Mouse (Mus musculus) cerebellum, adult 9-11 months (tissue): Measurements from ENCODE around the gene Tnip1.

Experiments
- DNase-seq: peaks from one replicate; pipeline ENCODE4 v3.0.0; 2022

The Tnip1 gene

DNA sequence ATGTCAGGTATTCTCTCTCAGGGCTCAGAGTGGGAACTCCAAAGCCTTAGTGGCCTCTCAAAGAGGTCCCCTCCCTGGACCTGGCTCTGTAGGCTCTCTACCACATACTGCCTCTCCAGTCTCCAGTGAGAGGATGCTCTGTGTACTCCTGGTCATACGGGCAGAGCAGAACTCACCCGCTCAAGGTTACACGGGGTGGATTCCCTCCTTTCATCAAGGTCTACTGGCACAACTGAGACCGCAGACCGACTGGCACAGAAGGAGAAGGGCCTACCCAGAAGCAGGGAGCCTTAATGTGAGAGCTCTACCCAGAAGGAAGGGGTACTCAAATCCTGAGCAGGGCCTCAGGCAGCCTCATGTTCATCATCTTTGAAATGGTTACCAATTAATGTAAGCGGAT lies 30.2 kb downstream of the Tnip1 start:
- DNase-seq: no peak

DNA sequence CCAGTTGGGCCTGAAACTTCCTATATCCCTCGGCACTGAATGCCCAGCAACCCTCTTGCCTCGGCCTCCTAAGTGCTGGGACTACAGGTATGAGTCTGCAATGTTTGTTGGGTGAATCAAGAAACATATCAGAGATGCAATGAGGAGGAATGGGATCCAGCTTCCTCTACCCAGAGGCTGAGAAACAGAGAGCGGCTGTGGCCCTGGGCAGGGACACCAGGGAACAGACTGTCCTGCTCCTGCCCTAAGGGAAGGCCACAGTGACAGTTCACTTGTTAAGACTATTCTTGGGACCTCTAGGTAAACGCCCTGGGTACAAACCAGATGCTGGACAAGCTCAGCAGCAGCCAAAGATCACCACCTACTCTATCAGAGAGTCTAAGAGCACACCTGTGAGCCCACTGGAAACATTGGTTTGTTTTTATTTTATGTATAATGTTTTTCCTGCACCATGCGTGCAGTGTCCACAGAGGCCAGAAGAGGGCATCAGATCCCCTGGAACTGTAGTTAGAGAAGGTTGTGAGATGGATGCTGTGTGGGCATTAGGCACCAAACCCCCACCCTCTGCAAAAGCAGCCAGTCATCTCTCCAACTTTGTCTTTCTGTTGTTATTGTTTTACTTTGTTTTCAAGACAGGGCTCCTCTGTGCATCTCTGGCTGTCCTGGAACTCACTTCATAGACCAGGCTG lies 31.2 kb downstream of the Tnip1 start:
- DNase-seq: no peak

DNA sequence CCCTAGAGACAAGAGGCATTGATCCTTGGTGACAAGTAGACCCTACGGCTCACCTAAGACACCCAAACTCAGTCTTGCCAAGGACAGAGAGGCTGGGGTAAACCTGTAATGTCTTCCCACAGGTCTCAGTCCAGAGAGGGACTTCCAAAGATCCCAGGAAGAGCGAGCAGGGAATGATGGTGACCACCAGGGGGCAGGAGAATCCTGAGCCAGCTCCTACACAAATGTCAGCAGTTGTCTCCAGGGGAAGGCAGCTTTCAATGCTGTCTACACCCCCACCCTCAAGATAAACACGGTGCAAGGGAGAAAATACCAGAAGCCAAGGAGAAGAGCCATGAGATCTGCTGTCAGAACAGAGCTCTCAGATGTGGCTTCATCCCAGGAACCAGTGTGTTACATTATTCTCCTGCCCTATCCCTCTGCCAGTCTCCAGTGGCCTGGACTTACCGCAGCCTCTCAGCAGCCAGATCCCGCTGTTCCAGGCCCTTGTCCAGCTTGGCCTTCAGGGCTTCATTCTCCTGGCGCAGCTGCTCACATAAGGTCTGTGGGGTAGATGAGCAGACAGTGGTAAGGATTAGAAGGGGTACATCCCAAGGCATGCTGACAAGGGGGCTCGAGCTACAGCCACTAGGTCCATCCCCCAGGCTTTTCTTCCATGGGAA lies 32.3 kb downstream of the Tnip1 start:
- DNase-seq: peak; percentile 57

DNA sequence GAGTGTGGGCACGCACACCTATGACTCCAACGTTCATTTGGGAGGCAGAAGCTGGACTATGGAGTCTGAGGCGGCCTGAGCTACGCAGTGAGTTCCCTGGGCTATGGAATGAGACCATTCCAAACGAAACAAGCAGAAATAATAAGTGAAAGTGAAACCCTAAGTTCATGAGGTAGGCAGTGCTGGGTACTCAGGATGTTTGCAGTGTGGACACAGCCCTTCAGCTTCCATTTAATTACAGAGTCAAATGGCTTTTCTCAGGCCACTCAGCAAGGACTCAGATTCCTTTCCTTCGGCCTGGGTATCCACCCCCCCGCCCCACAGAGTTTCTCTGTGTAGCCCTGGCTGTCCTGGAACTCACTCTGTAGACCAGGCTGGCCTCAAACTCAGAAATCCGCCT lies 33.0 kb downstream of the Tnip1 start:
- no peak for DNase-seq

DNA sequence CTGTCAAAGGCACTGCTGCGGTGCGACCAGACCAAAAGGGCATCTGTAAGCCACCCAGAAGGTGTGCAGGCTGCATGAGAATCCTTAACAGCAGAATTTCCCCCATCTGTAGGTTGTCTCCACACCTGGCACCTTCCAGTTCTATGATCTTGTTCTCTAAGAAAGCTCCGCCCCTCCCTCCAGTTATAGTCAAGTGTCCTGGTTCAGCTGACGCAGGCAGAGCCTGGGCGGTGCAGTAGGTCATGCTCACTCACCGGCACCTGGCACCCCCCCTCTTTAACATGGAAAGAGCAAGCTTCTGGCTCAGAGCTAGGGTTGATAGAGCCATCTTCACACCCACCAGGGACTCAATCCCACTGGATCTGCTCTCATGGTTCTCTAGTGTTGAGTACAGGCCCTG lies 33.4 kb downstream of the Tnip1 start:
- no peak for DNase-seq

DNA sequence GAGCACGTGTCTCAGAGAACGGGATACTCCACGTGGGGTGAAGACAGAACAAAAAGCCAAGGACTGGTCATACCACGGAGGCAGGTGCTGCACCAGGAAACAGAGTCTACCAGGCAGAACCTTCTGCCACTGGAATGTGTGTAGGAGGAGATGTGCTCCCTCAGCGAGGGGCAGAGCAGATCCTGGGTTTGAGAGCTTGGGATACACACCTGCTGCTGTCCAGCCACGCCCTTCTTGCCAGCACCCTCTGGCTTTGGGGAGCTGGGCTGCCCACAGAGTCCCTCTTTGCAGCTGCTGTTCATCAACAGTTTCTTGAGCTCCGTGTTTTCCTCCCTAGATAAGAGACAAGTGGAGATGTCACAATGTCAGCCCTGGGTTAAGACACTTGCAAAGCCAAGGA lies 33.8 kb downstream of the Tnip1 start:
- no peak for DNase-seq

DNA sequence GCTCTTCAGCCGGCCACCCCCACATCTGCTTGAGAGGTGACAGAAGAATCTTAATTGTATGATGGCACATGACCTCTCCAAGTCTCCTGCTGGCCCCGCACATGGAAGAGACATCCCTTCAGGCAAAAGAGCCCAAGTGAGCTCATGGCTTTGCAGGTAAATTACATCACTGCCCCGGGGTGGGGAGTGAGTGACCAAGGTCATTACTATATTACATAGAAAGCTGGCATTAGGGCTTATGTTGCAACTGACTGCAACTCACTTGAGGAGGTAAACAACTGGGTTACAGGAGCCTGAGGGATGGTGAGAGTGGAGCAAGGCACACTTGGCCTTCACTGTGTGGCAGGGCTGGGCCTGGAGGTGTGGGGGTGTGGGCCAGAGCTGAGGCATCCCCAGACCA lies 34.5 kb downstream of the Tnip1 start:
- DNase-seq: no peak

DNA sequence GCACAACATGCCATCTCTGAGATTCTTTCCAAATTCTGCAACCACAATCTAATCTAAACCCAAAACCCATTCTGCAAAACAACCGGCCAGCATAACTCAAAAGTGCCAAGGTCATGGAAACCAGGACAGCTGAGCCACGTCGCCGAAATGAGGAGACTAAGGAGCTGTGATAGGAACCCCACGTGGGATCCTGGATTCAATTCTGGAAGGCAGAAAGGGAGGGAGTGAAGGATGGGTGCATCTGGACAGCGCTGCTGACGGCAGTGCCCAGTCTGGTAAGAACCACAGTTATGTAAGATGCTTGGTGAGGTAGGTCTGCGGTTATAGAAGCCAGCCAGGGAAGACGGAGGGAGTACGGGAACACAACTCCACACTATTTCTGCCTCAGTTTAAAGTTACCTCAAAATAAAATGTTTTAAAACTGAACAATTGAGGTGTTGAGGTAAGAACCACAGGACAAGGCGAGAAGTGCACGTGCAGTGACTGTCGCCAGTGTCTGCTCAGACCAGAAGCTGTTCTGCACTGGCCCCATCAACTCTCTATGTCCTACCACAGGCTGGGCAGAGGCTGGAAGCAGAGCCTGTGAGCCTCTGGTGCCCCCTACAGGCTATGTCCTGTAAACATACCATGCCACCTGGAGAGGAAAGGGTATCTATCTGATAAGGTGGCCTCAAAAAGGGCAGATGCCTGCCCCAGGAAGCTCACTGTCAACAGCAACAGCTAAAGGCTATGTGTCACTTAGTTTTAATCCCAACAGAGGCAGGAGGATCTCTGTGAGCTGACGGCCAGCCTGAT lies 35.2 kb downstream of the Tnip1 start:
- DNase-seq: peak; percentile 63

DNA sequence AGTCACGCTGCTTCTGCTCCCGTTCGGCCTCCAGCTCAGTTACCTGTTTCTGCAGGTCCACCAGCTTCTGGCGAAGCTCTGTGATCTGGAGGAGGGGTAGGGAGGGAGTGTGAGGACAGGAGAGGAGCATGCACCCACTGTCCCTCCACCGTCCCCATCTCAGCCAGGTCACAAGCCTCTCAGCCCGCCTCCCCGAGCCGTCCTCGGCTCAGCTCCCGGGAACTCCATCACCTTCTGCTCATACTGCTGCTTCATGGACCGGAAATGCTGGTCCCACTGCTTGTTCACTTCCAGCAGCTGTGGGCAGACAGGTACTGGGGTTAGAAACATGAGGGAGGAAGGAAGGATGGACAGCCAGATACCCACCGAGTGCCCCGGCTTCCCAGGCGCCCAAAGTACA lies 38.6 kb downstream of the Tnip1 start:
- DNase-seq: no peak

DNA sequence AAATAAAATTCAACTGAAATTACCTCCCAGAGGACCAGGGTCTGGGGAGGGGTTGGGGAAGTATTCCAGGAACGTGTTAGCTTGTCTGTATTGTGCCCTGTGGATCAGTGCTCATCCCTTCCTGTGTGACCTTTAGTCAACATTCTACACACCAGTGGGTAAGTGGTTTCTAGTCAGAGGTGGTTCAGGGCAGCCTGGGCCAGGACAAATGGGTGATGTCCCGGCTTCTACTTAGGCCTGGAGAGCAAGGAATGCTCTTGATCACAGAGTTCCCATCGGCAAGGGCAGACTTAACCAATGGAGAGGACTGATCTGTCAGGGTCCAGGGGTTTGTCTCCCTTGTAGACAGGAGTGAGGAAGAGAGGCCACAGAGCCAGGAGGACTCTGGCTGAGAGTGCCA lies 40.2 kb downstream of the Tnip1 start:
- DNase-seq: no peak

DNA sequence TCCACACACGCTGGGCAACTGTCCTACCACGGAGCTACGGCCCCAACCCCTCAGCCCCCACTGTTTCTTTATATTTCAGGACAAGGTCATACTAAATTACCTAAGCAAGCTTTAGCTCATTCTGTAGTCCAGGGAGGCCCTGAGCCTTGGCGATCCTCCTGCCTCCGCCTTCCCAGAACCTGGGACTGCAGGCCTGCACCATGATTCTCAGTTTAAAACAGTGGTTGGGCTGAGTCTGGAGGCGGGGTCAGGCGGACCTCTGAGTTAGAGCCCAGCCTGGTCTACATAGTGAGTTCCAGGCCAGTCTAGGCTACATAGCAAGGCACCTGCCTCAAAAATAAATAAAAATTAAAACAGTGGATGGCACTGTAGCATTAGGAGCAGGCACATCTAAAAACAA lies 40.9 kb downstream of the Tnip1 start:
- DNase-seq: no peak

DNA sequence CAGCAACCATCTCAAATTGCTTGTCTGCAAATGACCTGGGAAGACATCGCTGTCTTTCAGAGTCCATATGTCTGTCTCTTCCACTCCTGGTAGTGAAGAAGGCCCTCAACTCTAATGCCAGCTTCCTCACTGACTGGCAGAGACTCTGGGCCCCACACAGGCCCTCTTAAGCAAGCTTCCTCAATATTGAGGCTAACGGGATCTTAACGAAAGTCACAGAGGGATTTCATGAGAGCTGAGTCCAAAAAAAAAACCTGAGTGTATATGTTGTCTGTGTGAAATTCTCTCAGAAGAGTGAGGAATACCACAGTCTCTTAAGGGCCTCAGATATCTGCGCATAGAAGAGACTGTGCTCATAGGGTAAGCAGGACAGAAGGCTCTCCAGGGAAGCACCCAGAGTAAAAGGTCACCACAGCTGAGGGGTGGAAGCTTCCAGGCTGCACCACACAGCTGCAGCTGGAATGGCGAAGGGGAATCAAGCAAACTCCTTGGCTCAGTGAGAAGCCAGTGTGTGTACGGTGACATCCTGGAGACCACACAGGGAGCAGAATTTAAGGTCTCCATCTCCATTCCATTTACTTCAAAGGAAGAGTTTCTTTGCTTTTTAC lies 41.6 kb downstream of the Tnip1 start:
- no peak for DNase-seq

DNA sequence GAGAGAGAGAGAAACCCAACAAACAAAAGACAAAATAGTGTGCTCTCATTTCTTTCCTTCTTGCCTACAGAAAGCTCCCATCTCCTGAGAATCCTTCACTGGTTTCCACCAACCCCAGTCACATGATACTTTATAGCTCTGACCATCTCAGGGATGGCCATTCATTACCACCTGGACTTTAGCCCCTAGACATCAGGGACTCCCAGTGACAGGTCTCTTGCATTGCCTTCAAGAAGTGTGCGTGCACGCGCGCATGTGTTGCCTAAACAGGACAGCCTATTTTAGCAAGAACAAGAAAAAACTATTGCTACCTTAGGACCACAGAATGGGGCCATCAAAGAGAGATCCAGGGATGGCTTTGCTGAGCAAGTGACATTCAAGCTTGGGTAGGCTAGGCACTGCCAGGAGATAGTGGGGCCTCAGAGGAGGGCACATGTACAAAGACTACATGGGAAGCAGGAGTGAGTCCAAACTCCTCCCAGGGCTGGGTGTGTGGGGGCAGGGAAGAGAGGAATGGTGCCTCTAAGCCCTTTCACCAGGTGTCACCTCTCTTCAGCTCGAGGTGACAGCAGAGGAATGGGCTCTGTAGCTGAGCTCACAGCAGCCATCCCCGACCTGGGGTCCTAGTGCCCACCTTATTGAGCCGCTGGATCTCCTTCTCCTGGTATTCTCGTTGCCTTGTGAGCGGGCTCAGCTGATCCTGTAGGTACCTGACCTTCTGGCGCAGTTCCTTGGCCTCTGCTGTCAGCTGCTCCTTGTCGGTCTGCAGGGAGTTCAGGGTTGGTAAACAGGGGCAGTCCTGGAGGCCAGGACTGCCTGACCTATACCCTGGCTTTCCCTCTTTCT lies 42.4 kb downstream of the Tnip1 start:
- no peak for DNase-seq

DNA sequence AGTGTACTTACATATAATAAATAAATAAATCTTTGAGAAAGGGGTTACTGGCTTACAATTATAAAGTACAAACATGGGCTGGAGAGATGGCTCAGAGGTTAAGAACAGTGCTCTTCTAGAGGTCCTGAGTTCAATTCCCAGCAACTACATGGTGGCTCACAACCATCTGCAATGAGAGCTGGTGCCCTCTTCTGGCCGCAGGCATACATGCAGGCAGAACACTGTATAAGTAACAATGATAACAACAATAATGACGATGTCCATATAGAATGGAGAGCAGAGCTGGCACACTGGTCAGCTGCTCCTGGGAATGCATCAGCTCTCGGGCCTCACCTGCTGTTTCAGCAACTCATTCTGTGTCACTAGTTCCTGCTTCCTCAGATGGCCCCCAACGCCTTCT lies 44.4 kb downstream of the Tnip1 start:
- no peak for DNase-seq

DNA sequence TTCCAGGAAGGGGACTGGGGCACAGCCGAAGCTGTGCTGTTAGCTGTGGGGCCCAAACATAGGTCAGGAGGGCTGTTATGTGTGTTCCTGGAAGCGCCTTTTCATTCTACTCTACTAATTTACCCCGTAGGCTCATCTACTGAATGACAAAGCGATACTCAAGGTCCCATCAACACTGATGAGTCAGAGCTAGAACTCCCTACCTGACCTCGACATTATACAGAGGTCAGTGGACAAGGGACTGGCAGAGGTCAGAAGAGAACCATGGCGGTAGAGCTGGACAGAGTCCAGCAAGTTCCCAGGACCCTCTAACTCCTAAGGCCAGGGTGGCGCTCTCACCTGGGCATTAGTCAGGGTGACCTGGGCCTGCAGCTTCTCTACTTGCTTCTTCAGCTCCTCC lies 45.3 kb downstream of the Tnip1 start:
- no peak for DNase-seq

DNA sequence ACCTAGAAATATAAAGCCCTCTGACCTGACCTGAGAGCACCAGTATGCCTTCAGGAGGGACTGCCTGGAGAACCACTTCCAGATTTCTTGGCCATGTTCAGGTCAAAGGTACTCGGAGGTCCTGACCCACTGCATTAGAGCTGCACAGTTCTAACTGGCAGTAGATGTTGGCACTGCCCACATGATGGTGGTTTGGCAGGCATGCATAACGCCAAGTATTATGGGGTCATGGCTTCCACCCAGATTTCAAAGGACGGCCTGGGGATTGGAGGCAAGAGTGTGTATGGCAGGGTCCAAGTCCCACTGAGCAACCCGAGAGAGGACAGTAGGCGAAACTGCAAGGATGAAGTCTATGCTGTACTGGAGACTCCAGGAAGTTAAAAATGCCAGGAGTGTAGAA lies 48.9 kb downstream of the Tnip1 start:
- no peak for DNase-seq

DNA sequence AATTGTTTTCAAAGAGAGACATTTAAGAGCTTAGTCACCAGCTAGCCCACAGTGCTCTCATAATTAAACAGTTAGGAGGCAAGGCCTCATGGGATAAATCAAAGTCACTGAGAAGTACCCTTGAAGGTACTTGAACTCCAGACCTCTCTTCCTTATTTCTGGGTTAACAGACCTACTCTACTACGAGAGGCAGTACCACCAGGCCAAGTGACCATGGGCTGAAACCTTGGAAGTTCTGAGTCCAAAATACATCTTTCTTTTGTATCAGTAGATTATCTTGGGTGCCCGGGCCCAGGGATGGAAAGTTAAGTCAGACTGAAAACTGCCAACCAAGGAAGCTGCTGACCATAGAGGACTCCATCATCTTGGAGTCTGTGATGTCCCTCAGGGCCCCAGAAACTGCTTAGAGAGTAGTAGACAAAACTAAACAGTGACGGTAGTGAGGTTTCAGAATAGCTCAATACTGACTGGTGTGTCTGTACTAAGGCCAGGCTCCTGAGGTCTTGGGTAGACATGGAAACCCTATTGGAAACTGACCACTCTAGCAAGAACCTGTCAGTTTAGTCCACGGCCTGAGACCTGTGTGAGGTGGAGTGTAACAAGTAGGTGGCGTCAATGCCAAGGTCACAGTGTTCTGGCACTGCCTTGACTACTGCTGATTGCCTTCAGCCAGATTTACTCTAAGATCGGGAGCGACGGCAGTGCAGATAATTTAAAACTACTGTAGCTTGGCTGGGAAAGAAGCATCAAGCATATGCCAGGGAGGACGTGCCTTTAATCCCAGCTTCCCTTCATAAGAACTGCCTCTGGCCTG lies 50.0 kb downstream of the Tnip1 start:
- DNase-seq: no peak

DNA sequence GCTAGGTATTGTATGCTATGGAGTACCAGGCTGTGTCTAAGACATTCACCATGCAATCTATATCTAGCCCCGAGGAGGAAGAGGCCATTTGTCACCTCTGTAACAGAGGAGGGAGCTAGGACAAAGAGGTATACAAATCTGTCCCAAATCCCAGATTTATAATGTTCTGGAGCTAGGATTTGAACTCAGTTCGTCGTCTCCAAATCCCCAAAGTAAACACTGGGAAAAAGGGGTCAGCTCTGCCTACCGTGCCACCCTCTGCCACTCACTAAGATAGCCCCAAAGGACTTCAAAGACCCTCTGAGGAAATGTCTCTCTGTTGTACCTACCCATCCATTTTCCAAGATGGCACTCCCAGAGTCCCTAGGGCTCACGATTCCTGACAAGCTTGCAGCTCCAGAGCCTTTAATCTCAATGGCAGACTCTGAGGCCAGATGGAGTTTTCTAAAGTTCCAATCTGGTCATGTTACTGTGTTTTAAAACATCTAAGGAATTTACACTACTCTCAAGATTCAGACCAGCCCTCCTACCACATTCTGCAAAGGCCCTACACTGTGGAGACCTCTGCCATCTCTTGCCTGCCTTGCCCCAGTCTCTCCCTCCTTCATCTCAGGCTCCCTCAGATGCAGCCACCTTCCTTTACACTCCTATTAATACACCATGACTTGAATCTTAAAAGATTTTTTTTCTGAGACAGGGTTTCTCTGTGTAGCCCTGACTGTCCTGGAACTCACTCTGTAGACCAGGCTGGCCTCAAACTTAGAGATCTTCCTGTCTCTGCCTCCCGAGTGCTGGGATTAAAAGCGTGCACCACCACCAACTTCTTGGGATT lies 50.8 kb downstream of the Tnip1 start:
- DNase-seq: no peak

DNA sequence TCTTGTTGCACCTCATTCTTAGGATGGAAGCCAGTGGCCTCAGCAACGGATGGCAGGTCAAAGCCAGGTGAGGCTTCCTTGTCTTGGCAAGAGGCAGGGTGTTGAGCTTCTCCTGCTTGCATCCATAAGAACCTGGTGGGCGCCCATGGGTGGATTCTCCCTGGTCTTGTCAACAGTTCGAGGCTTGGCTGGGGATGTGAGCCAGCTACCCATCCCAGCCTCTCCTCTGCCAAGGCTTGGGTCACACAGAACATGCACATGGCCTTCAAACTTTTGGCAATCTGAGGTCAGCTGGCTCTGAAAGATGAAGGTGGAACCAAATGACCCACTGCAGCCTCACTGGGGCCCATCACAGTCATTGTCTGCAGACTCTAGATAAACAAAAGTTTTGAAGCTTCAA lies 51.5 kb downstream of the Tnip1 start:
- no peak for DNase-seq

DNA sequence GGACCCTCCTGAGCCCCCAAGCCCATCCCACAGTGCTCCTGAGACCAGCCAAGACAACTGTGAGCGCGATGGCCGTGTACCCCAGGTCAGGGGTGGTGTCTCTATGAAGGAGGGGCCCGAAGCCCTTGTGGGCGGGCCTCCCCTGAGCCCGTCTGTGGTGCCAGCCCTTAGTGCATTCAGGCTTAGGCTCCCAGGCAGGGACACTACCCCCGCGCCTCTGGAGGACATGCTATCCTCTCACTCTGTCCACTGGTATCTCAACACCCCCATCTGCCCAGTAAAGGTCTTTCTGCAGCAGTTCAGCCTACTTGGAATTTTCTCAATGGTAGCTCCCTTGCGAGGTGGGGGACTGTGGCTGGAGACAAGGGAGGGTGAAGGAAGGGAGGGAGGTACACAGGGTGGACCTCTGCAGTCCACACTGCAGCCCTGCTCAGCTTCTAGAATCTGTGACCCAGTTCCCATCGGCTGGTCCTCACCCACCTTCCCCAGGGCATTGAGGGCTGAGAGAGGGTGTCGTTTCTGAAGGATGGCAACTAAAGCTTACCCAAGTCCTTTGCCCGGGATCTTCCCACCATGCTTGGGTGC lies 52.5 kb downstream of the Tnip1 start:
- DNase-seq: no peak

DNA sequence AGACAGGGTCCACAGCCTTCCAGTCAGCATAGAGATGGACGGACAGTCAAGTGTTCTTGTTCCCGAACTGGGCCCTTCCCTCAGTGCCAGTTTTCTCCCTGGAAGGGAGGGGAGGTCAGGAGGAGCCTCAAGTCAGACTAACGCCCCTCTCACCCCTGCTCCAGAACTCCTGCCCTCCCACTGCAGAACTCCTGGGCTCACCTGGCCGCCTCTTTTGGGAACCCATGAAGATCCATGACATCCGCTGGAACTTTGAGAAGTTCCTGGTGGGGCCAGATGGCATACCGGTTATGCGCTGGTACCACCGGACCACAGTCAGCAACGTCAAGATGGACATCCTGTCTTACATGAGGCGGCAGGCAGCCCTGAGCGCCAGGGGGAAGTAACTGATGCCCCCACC lies 53.4 kb downstream of the Tnip1 start:
- no peak for DNase-seq
